Mouse (Mus musculus) E14TG2a.4 (cell line): ENCODE results near the gene Unc13a.

ENCODE experiments used
- CTCF ChIP-seq: conservative IDR thresholded peaks from 2 replicates; pipeline ENCODE4 v1.5.1; 2014; ENCODE audit warnings: low read length
- NANOG ChIP-seq: IDR thresholded peaks from 2 replicates; pipeline ENCODE4 v1.6.1; 2014; ENCODE audit warnings: borderline replicate concordance, low read length, mixed read lengths
- POU5F1 ChIP-seq: IDR thresholded peaks from 2 replicates; pipeline ENCODE4 v1.6.1; 2014; ENCODE audit warnings: low read length, borderline replicate concordance

- TF ChIP-seq CTCF (no peak), POU5F1 (no peak), NANOG (no peak)
Measured at GRCm38 (mm10) chr8:71613418-71613817, 58.1 kb downstream of the Unc13a start.
